Mouse (Mus musculus) testis, adult 2 months (tissue): Measurements from ENCODE around the gene Psma4. TPM values are rescaled to one million over a fixed set of nuclear protein-coding genes. Genes with fewer than 3 reads are reported as not detected.

ENCODE experiments used
- H3K27ac ChIP-seq: fragments of 200-500 bp; 2 replicates; pipeline ENCODE4 v1.5.1; 2012; ENCODE audit warnings: low read depth, low read length; ENCODE audit not compliant: control insufficient read depth, insufficient read depth
- H3K27me3 ChIP-seq: fragments of 200-500 bp; 2 replicates; pipeline ENCODE4 v1.6.1; 2012; ENCODE audit warnings: mild to moderate bottlenecking, low read length, moderate library complexity; ENCODE audit not compliant: control insufficient read depth, insufficient read depth
- H3K36me3 ChIP-seq: fragments of 200-500 bp; 2 replicates; pipeline ENCODE4 v1.6.1; 2012; ENCODE audit warnings: mild to moderate bottlenecking, low read length; ENCODE audit not compliant: control insufficient read depth, insufficient read depth
- H3K4me1 ChIP-seq: fragments of 200-500 bp; 2 replicates; pipeline ENCODE4 v1.6.1; 2012; ENCODE audit warnings: low read length; ENCODE audit not compliant: control insufficient read depth, insufficient read depth
- H3K4me3 ChIP-seq: fragments of 200-500 bp; 2 replicates; pipeline ENCODE4 v1.5.1; 2012; ENCODE audit warnings: low read depth, mild to moderate bottlenecking, low read length, moderate library complexity, mixed read lengths; ENCODE audit not compliant: control insufficient read depth
- CTCF ChIP-seq: fragments of 200-500 bp; IDR thresholded peaks from 2 replicates; pipeline ENCODE4 v1.5.1; 2012; ENCODE audit warnings: low read depth, mild to moderate bottlenecking, inconsistent platforms, low read length, moderate library complexity; ENCODE audit not compliant: control insufficient read depth, insufficient read depth, insufficient replicate concordance
- POLR2A ChIP-seq: fragments of 200-500 bp; IDR thresholded peaks from 2 replicates; pipeline ENCODE4 v1.6.1; 2012; ENCODE audit warnings: low read depth, mild to moderate bottlenecking, inconsistent platforms, low read length, moderate library complexity; ENCODE audit not compliant: control insufficient read depth
- polyA plus RNA-seq: library from polyadenylated mRNA; depleted of rRNA; stranded (reverse); fragments of >200 nt; gene quantifications from 2 replicates; pipeline ENCODE4 v1.2.3, GENCODE M21; 2012

Gene Psma4
- polyA plus RNA-seq, 1 experiment: 80.4 TPM

DNA sequence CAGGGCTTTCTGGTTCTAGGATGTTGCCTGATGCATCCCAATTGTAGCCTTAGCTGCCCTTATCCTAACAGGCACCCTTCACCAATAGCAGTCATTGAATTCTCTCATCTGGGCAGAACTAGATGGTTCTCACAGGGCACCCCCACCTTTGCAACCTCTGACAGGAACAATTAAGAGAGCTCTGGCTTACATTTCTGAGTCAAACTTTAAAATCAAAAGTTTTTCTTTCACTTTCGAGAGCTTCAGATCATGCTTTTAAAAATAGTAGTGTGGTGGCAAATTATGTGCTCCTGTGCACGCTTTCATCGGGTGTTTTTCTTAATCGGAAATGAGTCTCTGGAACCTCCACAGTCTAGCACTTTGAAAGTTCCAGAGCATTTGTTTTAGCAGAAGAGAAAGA lies 10.5 kb downstream of the Psma4 start:
- TF ChIP-seq POLR2A (no peak), CTCF (no peak)
- no peaks in the 10 kb centered on the region for H3K4me1 ChIP-seq
- no peaks in the 10 kb centered on the region for H3K27me3 ChIP-seq
- H3K36me3 ChIP-seq: no peaks in the 10 kb centered on the region; the same call in 1 of the 2 replicates
- no peak overlapping the region for H3K27ac ChIP-seq
- no peak overlapping the region for H3K4me3 ChIP-seq

DNA sequence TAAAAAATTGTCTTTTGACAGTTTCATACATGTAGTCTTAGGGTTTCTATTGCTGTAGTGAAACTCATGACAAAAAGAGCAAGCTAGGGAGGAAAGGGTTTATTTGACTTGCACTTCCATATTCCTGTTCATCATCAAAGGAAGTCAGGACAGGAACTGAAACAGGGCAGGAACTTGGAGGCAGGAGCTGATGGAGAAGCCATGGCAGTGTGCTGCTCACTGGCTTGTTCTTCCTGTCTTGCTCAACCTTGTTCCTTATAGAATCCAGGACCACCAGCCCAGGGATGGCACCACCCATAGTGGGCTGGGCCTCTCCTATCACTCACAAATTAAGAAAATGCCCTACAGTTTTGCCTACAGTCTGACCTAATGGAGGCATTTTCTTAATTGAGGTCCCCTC lies 13.1 kb downstream of the Psma4 start:
- Histone ChIP-seq H3K36me3 (no peaks in the 10 kb centered on the region), H3K4me1 (no peaks in the 10 kb centered on the region), H3K27ac (no peak overlapping the region), H3K4me3 (no peak overlapping the region), H3K27me3 (no peaks in the 10 kb centered on the region)
- TF ChIP-seq POLR2A (no peak), CTCF (no peak)

DNA sequence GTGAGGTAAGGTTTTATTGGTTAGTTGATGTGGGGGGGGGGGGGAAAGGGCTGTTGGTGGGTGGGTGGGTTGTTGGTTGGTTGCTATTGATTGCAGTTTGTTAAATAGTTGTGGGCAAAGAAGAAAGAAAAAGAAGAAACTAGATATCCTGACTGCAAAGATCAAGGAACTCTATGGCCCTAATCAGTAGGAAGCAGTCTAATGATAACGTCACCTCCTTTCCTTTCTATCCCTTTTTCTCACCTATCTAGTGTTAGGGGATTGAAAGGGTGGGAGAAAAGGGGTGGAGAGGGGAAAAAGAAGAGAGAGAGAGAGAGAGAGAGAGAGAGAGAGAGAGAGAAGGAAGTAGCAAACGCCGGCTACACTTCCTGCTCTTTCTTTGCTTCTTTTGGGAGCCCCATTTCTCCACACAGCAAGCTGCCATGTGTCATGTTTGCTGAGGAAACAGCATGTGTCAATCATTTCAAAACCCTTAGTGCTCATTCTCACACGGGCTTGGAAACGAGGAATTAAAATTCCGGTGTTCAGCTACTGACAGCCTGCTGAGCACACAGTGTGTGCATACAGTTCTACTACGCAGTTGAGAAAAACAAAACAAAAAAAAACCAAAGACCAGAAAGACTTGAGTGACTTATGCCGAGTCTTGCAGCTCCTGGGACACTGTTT lies 19.5 kb downstream of the Psma4 start:
- Histone ChIP-seq H3K4me1 (no peaks in the 10 kb centered on the region), H3K27me3 (no peaks in the 10 kb centered on the region), H3K36me3 (no peaks in the 10 kb centered on the region), H3K4me3 (no peak overlapping the region), H3K27ac (no peak overlapping the region)
- TF ChIP-seq POLR2A (no peak), CTCF (no peak)

- H3K27ac ChIP-seq: no peak within 1 kb of the TSS; the same call in 1 of the 2 replicates
- TF ChIP-seq CTCF: no peak
- TF ChIP-seq POLR2A: no peak
- no peaks in the 10 kb centered on the region for H3K36me3 ChIP-seq
- H3K4me1 ChIP-seq: peaks cover 14% of the 10 kb centered on the region
- H3K27me3 ChIP-seq: no peaks in the 10 kb centered on the region
- H3K4me3 ChIP-seq: peak within 1 kb of the TSS; percentile 89
These were observed 30.1 kb downstream of the Psma4 start, which contains the start of gene Chrna5 for GRCm38 (mm10) chr9:54980674-54981073. Gene Chrna5 (plus strand): TSS chr9:54980880.

GRCm38 (mm10) chr9:54981291-54982191 lies 31.0 kb downstream of the Psma4 start:
- Histone ChIP-seq H3K4me3 (peak overlapping the region; percentile 89), H3K4me1 (peaks cover 14% of the 10 kb centered on the region), H3K36me3 (no peaks in the 10 kb centered on the region), H3K27me3 (no peaks in the 10 kb centered on the region), H3K27ac (no peak overlapping the region)
- TF ChIP-seq POLR2A (no peak), CTCF (no peak)

DNA sequence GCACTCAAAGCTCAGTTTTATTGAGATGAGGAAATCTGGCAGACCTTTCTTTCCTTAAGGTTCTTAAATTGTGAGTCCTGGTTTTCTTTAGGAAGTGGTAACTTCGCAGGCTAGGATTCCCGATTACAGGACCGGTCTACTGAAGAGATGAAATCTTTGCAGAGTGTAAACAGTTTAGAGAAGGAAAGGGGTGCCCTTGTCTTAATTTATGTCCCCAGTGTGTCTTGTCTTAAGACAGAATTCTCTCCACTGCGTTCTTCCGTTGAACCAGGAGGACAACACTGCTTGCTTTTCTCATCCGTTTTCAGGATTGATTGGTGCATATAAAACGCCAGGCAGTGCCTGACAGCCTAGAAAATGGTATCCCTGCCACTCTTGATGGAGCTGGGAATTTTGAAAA lies 31.8 kb downstream of the Psma4 start:
- Histone ChIP-seq H3K4me1 (peaks cover 14% of the 10 kb centered on the region), H3K27ac (no peak overlapping the region), H3K4me3 (peak overlapping the region; percentile 89; the same call in 1 of the 2 replicates), H3K36me3 (no peaks in the 10 kb centered on the region), H3K27me3 (no peaks in the 10 kb centered on the region)
- TF ChIP-seq POLR2A (no peak), CTCF (no peak)

- Histone ChIP-seq H3K27ac (no peak overlapping the region), H3K4me3 (no peak overlapping the region)
- TF ChIP-seq POLR2A: no peak
- TF ChIP-seq CTCF: no peak
These were observed 39.8 kb downstream of the Psma4 start for GRCm38 (mm10) chr9:54990362-54990761.

GRCm38 (mm10) chr9:54994381-54994780 lies 43.8 kb downstream of the Psma4 start:
- no peak for TF ChIP-seq POLR2A
- no peak for TF ChIP-seq CTCF
- Histone ChIP-seq H3K27ac (no peak overlapping the region), H3K36me3 (no peaks in the 10 kb centered on the region), H3K4me3 (no peak overlapping the region), H3K27me3 (no peaks in the 10 kb centered on the region), H3K4me1 (no peaks in the 10 kb centered on the region)

More at GRCm38 (mm10) chr9:54990362-54990761, 39.8 kb downstream of the Psma4 start:
- no peaks in the 10 kb centered on the region for H3K27me3 ChIP-seq
- H3K36me3 ChIP-seq: no peaks in the 10 kb centered on the region
- H3K4me1 ChIP-seq: no peaks in the 10 kb centered on the region
